Mouse (Mus musculus): ENCODE data around the gene Mfsd6l. TPM values are rescaled to one million over a fixed set of nuclear protein-coding genes. Genes with fewer than 3 reads are reported as not detected.

Gene Mfsd6l
- total RNA-seq, 2 experiments from 2014 or later: not detected

- peak; percentile 72 for ATAC-seq (replicated peaks; ENCODE audit: low FRiP score, low TSS enrichment, poor library complexity, severe bottlenecking)
These were observed 41.9 kb downstream of the Mfsd6l start for GRCm38 (mm10) chr11:68597912-68598311.

GRCm38 (mm10) chr11:68600551-68601021 lies 44.6 kb downstream of the Mfsd6l start:
- no peak for ATAC-seq (replicated peaks; ENCODE audit: low FRiP score, low TSS enrichment, poor library complexity, severe bottlenecking)

GRCm38 (mm10) chr11:68601486-68601991 lies 45.6 kb downstream of the Mfsd6l start:
- no peak for ATAC-seq (replicated peaks; ENCODE audit: low FRiP score, low TSS enrichment, poor library complexity, severe bottlenecking)

- no peak for ATAC-seq (replicated peaks; ENCODE audit: low FRiP score, low TSS enrichment, poor library complexity, severe bottlenecking)
These were observed 46.4 kb downstream of the Mfsd6l start for GRCm38 (mm10) chr11:68602200-68602931.

GRCm38 (mm10) chr11:68607046-68607445 lies 51.1 kb downstream of the Mfsd6l start:
- no peak for ATAC-seq (replicated peaks; ENCODE audit: low FRiP score, low TSS enrichment, poor library complexity, severe bottlenecking)

Other genes with a start within 250 kb of the Mfsd6l start
- not detected in 2 replicates for gene Ntn1, start 155.4 kb upstream of the Mfsd6l start, total RNA-seq (2014; fragmentation: Nextera tagmentation)
- not detected in 2 replicates for gene Ntn1, start 155.4 kb upstream of the Mfsd6l start, total RNA-seq (2017)
- 3.0 and 4.1 TPM in 2 replicates for gene Pik3r5, start 124.1 kb upstream of the Mfsd6l start, total RNA-seq (2014; fragmentation: Nextera tagmentation)
- gene Pik3r5, start 124.1 kb upstream of the Mfsd6l start, total RNA-seq (2017): 0.88 and 2.5 TPM in 2 replicates
- gene Pik3r6, start 53.2 kb upstream of the Mfsd6l start, total RNA-seq (2014; fragmentation: Nextera tagmentation): 0.64 TPM in 1 of 2 replicates, not detected in the other
- 0.15 and 1.4 TPM in 2 replicates for gene Pik3r6, start 53.2 kb upstream of the Mfsd6l start, total RNA-seq (2017)
- gene Ccdc42, start 30.8 kb downstream of the Mfsd6l start, total RNA-seq (2014; fragmentation: Nextera tagmentation): not detected in 2 replicates
- gene Ccdc42, start 30.8 kb downstream of the Mfsd6l start, total RNA-seq (2017): not detected in 2 replicates
- gene Myh10, start 135.4 kb downstream of the Mfsd6l start, total RNA-seq (2014; fragmentation: Nextera tagmentation): 100 and 113 TPM in 2 replicates
- gene Myh10, start 135.4 kb downstream of the Mfsd6l start, total RNA-seq (2017): 42.2 and 49.5 TPM in 2 replicates